Mouse (Mus musculus) intestine, embryonic 16.5 days (tissue): ENCODE measurements around the gene Mbnl2. TPM values are rescaled to one million over a fixed set of nuclear protein-coding genes. Genes with fewer than 3 reads are reported as not detected.

Source experiments
- ATAC-seq: fragments of 200-750 bp; cut with Nextera tagmentation; 2 replicates; pipeline ENCODE4 v1.8.0; 2017; ENCODE audit warnings: moderate TSS enrichment, moderate library complexity
- H3K27ac ChIP-seq: fragments of 300-500 bp; sonication (generic); 2 replicates; pipeline ENCODE4 v1.5.1; 2014; ENCODE audit warnings: mild to moderate bottlenecking, low read length
- H3K27me3 ChIP-seq: fragments of 300-500 bp; sonication (generic); replicated peaks from 2 replicates; pipeline ENCODE4 v1.6.1; 2014; ENCODE audit warnings: low read length, control low read depth, mixed read lengths; ENCODE audit not compliant: control insufficient read depth, insufficient read depth
- H3K36me3 ChIP-seq: fragments of 300-500 bp; sonication (generic); 2 replicates; pipeline ENCODE4 v1.6.1; 2014; ENCODE audit warnings: low read length, control low read depth; ENCODE audit not compliant: control insufficient read depth, insufficient read depth
- H3K4me1 ChIP-seq: fragments of 300-500 bp; sonication (generic); 2 replicates; pipeline ENCODE4 v1.6.1; 2014; ENCODE audit warnings: low read length, control low read depth, mixed read lengths; ENCODE audit not compliant: control insufficient read depth, insufficient read depth
- H3K4me2 ChIP-seq: fragments of 300-500 bp; sonication (generic); 2 replicates; pipeline ENCODE4 v1.6.1; 2014; ENCODE audit warnings: low read depth, low read length, control low read depth
- H3K4me3 ChIP-seq: fragments of 300-500 bp; sonication (generic); 2 replicates; pipeline ENCODE4 v1.5.1; 2014; ENCODE audit warnings: mild to moderate bottlenecking, low read length
- H3K9ac ChIP-seq: fragments of 300-500 bp; sonication (generic); 2 replicates; pipeline ENCODE4 v1.6.1; 2014; ENCODE audit warnings: low read depth, low read length
- H3K9me3 ChIP-seq: fragments of 300-500 bp; sonication (generic); 2 replicates; pipeline ENCODE4 v1.6.1; 2016; ENCODE audit warnings: low read length, control low read depth; ENCODE audit not compliant: control insufficient read depth
- WGBS: fragments of 180-500 bp; shearing (Covaris S2); extraction: QIAGEN DNeasy Blood & Tissue Kit; methylation state at CpG from one replicate; pipeline ENCODE4 v1.1.7; 2014; 5-methylcytosine and 5-hydroxymethylcytosine counted together
- polyA plus RNA-seq: library from polyadenylated mRNA; unstranded; fragments of >200 nt; fragmentation: Nextera tagmentation; extraction: Ambion mirVana; gene quantifications from 2 replicates; pipeline ENCODE4 v1.2.1, GENCODE M21; 2015

The Mbnl2 gene
- polyA plus RNA-seq, 1 experiment from 2014 or later: 114 TPM

DNA sequence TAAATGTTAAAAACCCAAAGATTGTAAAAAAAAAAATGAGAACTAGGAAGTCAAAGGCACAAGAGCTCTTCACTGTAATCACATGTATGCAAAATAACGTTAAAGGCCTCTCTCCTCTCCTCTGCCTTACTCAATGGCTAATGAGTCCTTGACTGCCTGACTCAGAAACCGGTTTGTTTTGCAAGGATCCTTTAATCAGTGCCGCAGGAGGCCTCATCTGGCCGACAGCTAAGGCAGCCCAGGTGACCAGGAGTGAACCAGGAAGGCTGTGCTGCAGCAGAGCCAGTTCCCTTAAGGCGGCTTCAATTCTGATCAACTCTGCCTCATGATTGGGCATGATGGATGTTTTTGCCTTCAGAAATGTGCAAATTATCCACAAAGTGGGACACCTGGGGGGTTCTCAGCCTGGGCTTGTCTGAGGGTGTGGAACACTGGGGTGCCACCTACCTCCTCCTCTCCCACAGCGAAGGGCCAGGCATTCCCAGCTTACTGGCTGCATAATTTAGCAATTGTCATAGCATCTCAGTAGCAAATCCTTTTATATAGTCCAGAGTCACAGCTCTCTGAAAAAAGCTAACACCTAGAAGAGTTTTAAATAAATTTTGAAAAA lies 43.0 kb downstream of the Mbnl2 start:
- Histone ChIP-seq H3K4me2 (no peak overlapping the region), H3K27me3 (no peaks in the 10 kb centered on the region), H3K9ac (no peak overlapping the region), H3K9me3 (no peaks in the 10 kb centered on the region), H3K27ac (0 out of 2 replicates have a peak overlapping the region, but pooled peaks have one; percentile 39), H3K36me3 (no peaks in the 10 kb centered on the region; the same call in 1 of the 2 replicates), H3K4me3 (no peak overlapping the region), H3K4me1 (peaks cover 51% of the 10 kb centered on the region)
- ATAC-seq: peak; percentile 92
- WGBS: 37% methylated on average over 6 of the region's 6 CpGs

DNA sequence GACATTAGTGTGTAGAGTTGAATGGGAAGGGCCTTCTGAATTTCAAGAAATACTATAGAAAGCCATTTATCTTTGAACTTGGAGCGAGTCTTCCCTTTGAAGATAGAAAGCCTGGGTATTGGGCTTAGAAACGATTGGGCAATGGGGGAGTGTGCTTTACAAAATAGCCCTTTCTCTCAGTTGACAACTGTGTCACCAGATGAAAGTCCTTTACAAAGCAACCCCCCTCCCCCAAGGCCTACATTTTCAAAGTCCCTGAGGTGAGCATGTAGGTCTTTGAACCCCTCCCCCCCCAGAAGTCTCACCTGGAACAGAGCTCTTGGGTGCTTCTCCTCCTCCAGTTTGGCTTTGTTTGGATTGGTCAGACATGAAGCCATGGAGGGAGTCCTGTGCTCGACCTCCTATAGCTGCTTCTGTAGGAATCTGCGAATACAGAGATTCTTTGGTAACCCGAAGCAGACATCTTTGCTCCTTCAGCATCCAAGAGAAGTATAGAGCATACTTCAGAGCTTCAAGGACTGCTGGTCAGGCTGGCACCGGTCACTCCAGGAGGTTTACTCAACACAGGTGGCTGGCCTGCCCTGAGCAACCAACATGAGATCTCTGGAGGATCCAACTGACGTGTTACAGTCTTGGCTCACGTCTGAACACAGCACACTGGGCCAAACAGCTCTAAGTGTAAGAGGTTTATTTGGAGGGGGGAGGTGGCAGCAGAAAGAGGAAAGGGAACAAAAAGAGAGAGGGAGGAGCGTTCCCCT lies 43.7 kb downstream of the Mbnl2 start:
- Histone ChIP-seq H3K4me3 (no peak overlapping the region), H3K9me3 (no peaks in the 10 kb centered on the region), H3K27ac (no peak overlapping the region), H3K4me2 (no peak overlapping the region), H3K36me3 (no peaks in the 10 kb centered on the region; the same call in 1 of the 2 replicates), H3K9ac (no peak overlapping the region), H3K4me1 (peaks cover 51% of the 10 kb centered on the region), H3K27me3 (no peaks in the 10 kb centered on the region)
- no peak for ATAC-seq
- 67% methylated on average over 9 of the region's 9 CpGs for WGBS

DNA sequence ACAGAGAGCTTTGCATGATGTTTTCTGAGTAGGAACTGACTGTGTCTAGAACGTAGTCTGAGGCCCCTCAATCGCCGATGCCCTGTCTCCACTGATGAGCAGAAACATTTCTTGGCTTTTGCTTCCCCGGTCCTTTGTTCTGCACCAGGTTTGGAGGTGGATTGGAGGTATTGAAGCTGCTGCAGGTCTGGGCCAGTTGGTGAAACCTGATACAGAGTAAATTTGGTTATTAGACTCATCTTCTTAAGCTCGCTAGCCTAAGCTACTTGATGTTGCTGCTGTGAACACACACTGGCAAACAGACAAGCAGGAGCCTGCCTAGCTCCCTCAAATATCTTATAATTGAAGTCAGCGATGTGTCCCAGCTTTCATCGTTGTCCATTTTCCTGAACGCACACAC lies 46.6 kb downstream of the Mbnl2 start:
- no peak overlapping the region for H3K4me2 ChIP-seq
- H3K27ac ChIP-seq: no peak overlapping the region
- H3K4me3 ChIP-seq: no peak overlapping the region
- no peaks in the 10 kb centered on the region for H3K9me3 ChIP-seq
- H3K9ac ChIP-seq: no peak overlapping the region
- H3K4me1 ChIP-seq: peaks cover 43% of the 10 kb centered on the region
- peaks cover 3% of the 10 kb centered on the region; the same call in 1 of the 2 replicates for H3K36me3 ChIP-seq
- no peaks in the 10 kb centered on the region for H3K27me3 ChIP-seq
- ATAC-seq: no peak
- 86% methylated on average over 8 of the region's 8 CpGs for WGBS

DNA sequence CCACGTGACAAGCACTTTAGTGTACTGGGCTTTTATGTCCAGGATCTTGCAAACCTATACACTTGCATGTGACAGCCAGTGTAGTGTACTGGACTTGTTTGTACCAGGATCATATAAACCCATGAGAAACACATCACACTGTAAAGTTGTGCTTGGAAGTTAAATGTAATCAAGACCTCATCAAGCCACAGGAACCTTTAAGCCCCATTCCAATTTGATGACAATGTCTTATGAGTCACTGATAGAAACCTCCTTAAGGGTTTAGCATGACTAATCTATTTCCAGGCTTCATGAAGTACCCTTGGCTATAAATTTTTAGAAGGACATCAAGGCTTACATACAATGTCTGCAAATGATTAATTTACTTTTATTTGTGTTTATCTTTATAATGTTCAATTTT lies 47.6 kb downstream of the Mbnl2 start:
- H3K4me3 ChIP-seq: no peak overlapping the region
- H3K9me3 ChIP-seq: no peaks in the 10 kb centered on the region
- H3K27ac ChIP-seq: 0 out of 2 replicates have a peak overlapping the region, but pooled peaks have one; percentile 7
- peaks cover 40% of the 10 kb centered on the region for H3K4me1 ChIP-seq
- 70% methylated on average over 1 of the region's 1 CpGs for WGBS
- H3K27me3 ChIP-seq: no peaks in the 10 kb centered on the region
- ATAC-seq: no peak
- H3K4me2 ChIP-seq: no peak overlapping the region
- H3K36me3 ChIP-seq: peaks cover 3% of the 10 kb centered on the region; the same call in 1 of the 2 replicates
- no peak overlapping the region for H3K9ac ChIP-seq

DNA sequence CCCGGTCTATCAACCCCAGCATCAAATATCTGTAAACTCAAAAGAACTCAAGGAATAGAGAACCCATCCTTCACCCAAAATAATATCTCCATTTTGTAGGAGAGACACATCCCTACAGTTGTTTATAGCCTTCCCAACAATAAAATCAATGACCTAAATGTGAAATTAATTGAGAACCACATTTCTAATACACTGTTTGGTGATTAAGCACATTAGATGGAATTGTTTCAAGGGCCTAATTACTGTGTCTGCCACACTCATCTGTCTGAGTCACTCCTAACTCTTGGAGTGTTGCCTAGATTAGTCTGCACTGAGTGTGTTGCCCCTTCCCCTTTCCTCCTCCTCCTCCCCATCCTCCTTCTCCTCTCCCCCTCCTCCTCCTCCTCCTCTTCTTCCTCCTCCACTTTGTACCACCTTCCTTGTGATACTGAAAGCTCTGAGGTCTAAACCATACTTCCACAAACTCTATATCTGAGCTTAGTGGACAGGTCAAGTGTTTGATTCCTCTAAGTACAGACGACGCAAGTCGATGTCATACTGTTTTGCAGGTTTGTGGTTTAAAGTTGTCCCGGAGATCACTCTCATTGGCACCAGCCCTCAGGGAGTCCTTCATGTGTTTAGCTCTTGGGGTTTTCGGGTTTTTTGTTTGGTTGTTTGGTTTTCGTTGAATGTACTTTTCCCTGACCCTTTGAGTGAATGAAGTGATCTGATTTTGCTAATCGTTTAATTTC lies 48.8 kb downstream of the Mbnl2 start:
- WGBS: 89% methylated on average over 8 of the region's 8 CpGs
- H3K9ac ChIP-seq: no peak overlapping the region
- H3K4me3 ChIP-seq: no peak overlapping the region
- peaks cover 32% of the 10 kb centered on the region for H3K4me1 ChIP-seq
- no peak overlapping the region for H3K4me2 ChIP-seq
- no peaks in the 10 kb centered on the region for H3K9me3 ChIP-seq
- H3K27me3 ChIP-seq: no peaks in the 10 kb centered on the region
- H3K27ac ChIP-seq: no peak overlapping the region
- ATAC-seq: no peak
- peaks cover 3% of the 10 kb centered on the region; the same call in 1 of the 2 replicates for H3K36me3 ChIP-seq

DNA sequence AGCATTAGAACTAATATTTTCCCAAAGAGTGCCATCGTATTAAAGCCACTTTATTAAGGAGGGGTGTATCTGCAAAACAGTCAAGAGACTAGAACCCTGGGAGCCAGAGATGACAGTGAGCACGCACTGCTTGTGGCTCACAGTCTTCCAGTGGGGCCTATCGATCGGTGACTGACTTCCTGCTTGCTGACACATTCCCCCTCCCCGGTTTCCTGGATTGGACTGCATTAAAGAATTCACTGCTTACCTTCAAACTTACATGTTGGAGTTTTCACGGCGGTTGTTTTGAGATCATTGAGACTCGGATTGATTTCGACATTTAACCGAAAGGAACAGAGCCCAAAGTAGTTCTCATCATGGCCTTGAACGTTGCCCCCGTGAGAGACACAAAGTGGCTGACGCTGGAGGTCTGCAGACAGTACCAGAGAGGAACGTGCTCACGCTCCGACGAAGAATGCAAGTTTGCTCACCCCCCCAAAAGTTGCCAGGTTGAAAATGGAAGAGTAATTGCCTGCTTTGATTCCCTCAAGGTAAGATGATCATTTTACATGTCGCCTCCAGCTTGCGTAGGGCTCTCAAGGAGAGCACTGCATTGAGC lies 49.5 kb downstream of the Mbnl2 start:
- Histone ChIP-seq H3K4me3 (no peak overlapping the region), H3K4me2 (no peak overlapping the region), H3K36me3 (peaks cover 3% of the 10 kb centered on the region; the same call in 1 of the 2 replicates), H3K9ac (no peak overlapping the region), H3K4me1 (peaks cover 29% of the 10 kb centered on the region; the same call in 1 of the 2 replicates), H3K9me3 (no peaks in the 10 kb centered on the region), H3K27me3 (no peaks in the 10 kb centered on the region), H3K27ac (no peak overlapping the region)
- WGBS: 86% methylated on average over 19 of the region's 19 CpGs
- ATAC-seq: no peak

DNA sequence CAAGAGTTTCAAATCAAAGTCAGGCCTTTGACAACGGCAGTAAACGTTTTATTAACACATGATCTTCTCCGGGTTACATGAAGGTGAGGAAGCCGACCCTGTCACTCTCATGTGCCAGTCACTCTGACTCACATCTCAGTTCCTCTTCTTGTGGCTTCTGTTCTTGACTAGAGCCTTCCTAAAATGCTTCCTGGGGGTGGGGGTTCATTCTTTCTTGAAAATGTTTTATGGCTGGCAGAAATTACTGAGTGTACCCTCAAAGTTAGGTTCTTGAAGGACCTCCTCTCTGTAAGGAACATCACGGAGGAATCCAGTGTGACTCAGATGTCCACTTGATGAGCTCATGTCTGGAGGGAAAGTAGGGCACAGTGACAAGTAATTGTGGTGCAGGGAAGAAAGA lies 50.2 kb downstream of the Mbnl2 start:
- no peak for ATAC-seq
- WGBS: 75% methylated on average over 5 of the region's 5 CpGs
- H3K4me1 ChIP-seq: peaks cover 32% of the 10 kb centered on the region; the same call in 1 of the 2 replicates
- no peaks in the 10 kb centered on the region for H3K27me3 ChIP-seq
- H3K4me3 ChIP-seq: no peak overlapping the region
- H3K9me3 ChIP-seq: no peaks in the 10 kb centered on the region
- peaks cover 3% of the 10 kb centered on the region; the same call in 1 of the 2 replicates for H3K36me3 ChIP-seq
- no peak overlapping the region for H3K9ac ChIP-seq
- H3K27ac ChIP-seq: no peak overlapping the region
- H3K4me2 ChIP-seq: no peak overlapping the region

DNA sequence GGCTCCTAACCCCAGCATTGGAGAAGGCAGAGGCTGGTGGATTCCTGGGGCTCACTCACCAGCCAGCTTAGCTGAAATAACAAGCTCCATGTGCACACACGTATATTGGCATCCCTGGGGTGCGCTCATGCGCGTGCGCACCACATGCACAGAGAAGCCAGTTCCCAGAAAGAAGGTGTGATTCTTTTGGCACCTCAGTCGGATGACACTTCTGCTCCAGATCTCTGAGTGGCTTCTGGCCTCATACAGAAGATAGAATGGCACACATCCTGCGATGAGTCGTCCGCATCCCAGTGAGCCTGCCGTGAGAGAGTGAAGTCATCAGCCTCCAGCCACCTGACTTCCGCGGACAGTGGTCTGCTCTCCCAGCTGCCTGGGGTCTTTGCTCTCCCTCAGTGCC lies 55.0 kb downstream of the Mbnl2 start:
- Histone ChIP-seq H3K27me3 (no peaks in the 10 kb centered on the region), H3K36me3 (no peaks in the 10 kb centered on the region; the same call in 1 of the 2 replicates), H3K9me3 (no peaks in the 10 kb centered on the region), H3K4me2 (no peak overlapping the region), H3K9ac (no peak overlapping the region), H3K4me1 (peaks cover 8% of the 10 kb centered on the region; the same call in 1 of the 2 replicates), H3K4me3 (no peak overlapping the region), H3K27ac (no peak overlapping the region)
- WGBS: 71% methylated on average over 12 of the region's 12 CpGs
- ATAC-seq: no peak
